In the genomic region with DNA sequence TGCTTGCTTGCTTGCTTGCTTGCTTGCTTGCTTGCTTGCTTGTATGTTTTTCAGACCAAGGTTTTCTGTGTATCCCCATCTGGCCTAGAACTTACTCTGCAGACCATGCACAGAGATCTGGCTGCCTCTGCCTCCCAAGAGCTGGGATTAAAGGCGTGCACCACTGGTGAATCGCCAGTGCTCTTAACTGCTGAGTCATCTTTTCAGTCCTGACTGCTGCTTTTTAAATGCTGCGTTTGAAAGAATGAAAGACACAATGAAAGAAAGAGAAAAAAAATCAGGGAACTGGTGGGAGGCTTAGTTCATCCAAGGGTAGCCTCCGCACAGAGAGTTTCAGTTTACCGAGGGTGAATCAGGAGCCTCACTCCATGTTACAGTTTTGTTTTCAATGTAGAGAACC, we compare ENCODE assay signal across 16 mouse cellular contexts.
"Had no signal": no experiment of that assay in that cellular context is flagged by ENCODE, and none has a peak within 500 bp of the region (broad histone marks: within the 10 kb centered on the region; RNA-seq: fewer than 3 reads in every experiment).

No protein-coding gene starts in this region.

- H3K27ac ChIP-seq: limb, embryonic 12.5 days; limb, embryonic 15.5 days; liver, embryonic 14.5 days; macrophage; stomach, postnatal 0 days had no signal

- DNase-seq: kidney, adult 9 months; kidney, postnatal 14 days; kidney, postnatal 4 days; left cerebral cortex, postnatal 4 days; liver, postnatal 0 days; lung, embryonic 14.5 days; midbrain, embryonic 14.5 days; thymus, adult 2 months; thymus, postnatal 25 days had no signal

- H3K4me1 ChIP-seq: limb, embryonic 12.5 days; limb, embryonic 15.5 days had no signal

- H3K36me3 ChIP-seq: limb, embryonic 12.5 days; limb, embryonic 15.5 days had no signal

- H3K4me2 ChIP-seq: limb, embryonic 12.5 days; limb, embryonic 15.5 days; liver, embryonic 11.5 days; lung, embryonic 14.5 days had no signal

- H3K27me3 ChIP-seq: limb, embryonic 12.5 days; limb, embryonic 15.5 days had no signal

- H3K4me3 ChIP-seq: limb, embryonic 12.5 days; limb, embryonic 15.5 days had no signal

- H3K9me3 ChIP-seq: limb, embryonic 12.5 days; limb, embryonic 15.5 days had no signal

- H3K9ac ChIP-seq: limb, embryonic 12.5 days; limb, embryonic 15.5 days; liver, embryonic 14.5 days; liver, postnatal 0 days; lung, embryonic 14.5 days had no signal

- ATAC-seq: liver, postnatal 0 days; lung, postnatal 0 days had no signal
